Mouse (Mus musculus): ENCODE results near the gene Mb21d2. TPM values are rescaled to one million over a fixed set of nuclear protein-coding genes. Genes with fewer than 3 reads are reported as not detected.

Mb21d2 gene
- total RNA-seq (2021): 10 to 100 TPM; 11.4 to 12.5 TPM
- long read RNA-seq, experiment 1, transcript Mb21d2-201 (2 exons, 3,055 nt): major isoform, 9 of 13 reads
- long read RNA-seq, experiment 1, partial matches to known transcripts: 0 of 13 reads
- long read RNA-seq, experiment 1, other reads (novel, unspliced or antisense): 4 of 13 reads
- long read RNA-seq, experiment 2, transcript Mb21d2-201 (2 exons, 3,055 nt): major isoform, 12 of 15 reads
- long read RNA-seq, experiment 2, partial matches to known transcripts: 0 of 15 reads
- long read RNA-seq, experiment 2, other reads (novel, unspliced or antisense): 3 of 15 reads

GRCm38 (mm10) chr16:28928815-28929685 is at the start of gene Mb21d2:
TSS of gene Mb21d2 (minus strand) at chr16:28929673.
- DNase-seq (ENCODE audit: low spot score in 2 of 2): peak; percentile 43 to 58

GRCm38 (mm10) chr16:28966236-28966635 is 36.8 kb upstream of the Mb21d2 start:
- no peak for DNase-seq (ENCODE audit: low spot score in 2 of 2)

DNA sequence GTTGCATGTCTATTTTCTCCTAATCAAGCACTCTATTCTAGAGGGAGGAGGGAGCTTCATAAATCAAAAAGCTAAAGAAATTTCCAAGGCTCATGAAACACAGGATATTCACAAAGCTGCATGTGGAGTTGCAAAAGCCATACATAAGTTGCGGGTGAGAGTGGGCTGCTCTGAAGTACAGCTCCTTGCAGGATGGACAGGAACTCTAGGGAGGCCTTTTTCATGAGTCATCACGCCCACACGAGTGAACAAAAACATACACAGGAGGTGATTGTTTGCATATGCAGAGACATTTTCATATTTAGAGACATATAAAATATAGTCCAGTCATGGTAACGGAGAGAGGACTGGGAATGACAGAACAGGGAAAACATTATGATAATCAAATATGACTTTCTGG is 34.6 kb upstream of the Mb21d2 start:
- DNase-seq (ENCODE audit: low spot score in 2 of 2): no peak

GRCm38 (mm10) chr16:28962987-28963386 is 33.5 kb upstream of the Mb21d2 start:
- no peak for DNase-seq (ENCODE audit: low spot score in 2 of 2)

DNA sequence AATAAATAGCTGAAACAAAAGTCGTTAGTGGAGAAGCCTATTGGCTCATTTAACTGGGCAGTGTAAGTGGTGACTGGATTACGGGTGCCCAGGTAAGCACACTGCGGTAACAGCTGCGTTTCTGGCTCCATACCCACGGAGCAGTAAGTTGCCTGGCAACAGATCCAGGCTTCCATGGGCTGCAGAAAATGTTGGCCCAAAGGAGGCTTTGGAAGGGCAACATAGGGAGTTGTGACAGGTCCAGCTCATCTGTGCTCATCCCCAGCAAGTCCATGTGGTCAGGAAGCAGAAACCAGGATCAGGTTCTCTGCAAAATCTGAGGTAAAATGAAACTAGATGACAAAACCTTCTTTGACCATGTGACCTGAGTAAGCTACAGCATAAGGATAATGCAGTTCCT is 20.3 kb upstream of the Mb21d2 start:
- DNase-seq (ENCODE audit: low spot score in 2 of 2): no peak

- no peak for DNase-seq (ENCODE audit: low spot score in 2 of 2)
Observed at GRCm38 (mm10) chr16:28943254-28943653, 13.8 kb upstream of the Mb21d2 start.

GRCm38 (mm10) chr16:28936181-28936792 is 6.8 kb upstream of the Mb21d2 start:
- DNase-seq (ENCODE audit: low spot score in 2 of 2): no peak

- DNase-seq (ENCODE audit: low spot score in 2 of 2): no peak
Observed at GRCm38 (mm10) chr16:28935701-28936100, 6.2 kb upstream of the Mb21d2 start.

DNA sequence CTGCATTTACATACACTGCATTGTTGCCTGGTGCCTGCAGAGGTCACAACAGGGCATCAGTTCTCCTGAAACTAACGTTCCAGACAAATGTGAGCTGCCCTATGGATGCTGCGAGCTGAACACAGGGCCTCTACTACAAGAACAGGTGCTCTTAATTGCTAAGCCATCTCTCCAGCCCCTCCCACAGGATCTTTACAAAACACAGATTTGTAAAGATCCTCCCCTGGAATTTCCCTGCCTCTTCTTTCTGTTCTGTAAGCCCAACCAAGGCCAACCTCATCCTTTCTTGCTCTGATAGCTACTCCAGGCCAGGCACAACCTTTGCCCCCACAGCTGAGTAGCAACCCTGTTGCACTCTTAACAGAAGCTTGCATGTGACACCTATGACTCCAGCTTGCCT is 1.7 kb upstream of the Mb21d2 start:
- DNase-seq (ENCODE audit: low spot score in 2 of 2): no peak

DNA sequence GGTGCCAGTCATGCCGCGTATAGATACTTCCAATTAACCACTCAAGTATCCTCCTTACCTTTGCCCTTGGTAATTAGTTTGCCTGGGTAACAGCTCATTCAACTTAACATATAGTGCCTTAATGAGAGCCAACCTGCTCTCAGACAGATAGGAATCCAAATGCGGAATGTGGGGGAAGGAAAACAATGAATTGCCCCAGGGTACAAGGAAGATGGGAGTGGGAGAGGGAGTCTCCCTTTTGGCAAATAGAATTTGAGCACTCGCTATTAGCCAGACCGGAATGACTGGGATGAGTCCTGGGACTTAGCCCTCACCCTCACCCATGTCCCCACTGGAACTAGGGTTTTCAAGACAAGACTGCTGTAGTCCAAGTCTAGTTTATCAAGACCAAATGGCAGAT is 953 bp upstream of the Mb21d2 start:
- DNase-seq (ENCODE audit: low spot score in 2 of 2): no peak

DNA sequence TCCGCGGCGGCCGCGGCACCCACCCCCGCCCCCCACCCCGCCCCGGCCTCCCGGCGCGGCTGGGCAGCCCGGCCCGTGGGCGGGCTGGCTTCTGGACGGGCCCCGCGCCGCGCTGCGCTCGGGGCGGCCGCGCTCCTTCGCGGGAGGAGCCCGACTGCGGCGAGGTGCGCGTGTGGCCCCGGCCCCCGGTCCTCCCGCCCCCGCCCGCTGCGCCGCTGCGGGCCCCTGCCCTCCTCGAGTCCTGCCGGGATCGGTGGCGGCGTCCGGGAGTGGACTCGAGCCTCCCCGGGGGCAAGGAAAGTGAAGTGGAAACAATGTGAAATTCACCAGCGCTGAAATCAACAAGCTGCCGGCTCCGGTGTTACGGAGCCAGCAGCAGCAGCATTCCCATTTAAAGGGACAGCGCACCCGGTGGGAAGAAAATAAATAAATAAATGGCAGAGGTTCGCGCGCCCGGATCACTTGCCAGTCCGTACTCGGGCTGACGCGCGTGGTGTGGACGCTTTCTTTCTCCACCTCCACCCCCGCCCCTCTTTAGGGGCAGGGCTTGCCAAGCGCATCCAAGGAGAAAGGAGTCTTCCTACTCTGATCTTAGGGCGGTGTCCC is 316 bp upstream of the Mb21d2 start:
- peak; percentile 30 to 52 for DNase-seq (ENCODE audit: low spot score in 2 of 2)

GRCm38 (mm10) chr16:28928466-28928814 is 1.0 kb downstream of the Mb21d2 start:
- peak in 1 of 2 experiments; percentile 40 for DNase-seq (ENCODE audit: low spot score in 2 of 2)

- no peak for DNase-seq (ENCODE audit: low spot score in 2 of 2)
Observed at GRCm38 (mm10) chr16:28927381-28927780, 2.1 kb downstream of the Mb21d2 start.

DNA sequence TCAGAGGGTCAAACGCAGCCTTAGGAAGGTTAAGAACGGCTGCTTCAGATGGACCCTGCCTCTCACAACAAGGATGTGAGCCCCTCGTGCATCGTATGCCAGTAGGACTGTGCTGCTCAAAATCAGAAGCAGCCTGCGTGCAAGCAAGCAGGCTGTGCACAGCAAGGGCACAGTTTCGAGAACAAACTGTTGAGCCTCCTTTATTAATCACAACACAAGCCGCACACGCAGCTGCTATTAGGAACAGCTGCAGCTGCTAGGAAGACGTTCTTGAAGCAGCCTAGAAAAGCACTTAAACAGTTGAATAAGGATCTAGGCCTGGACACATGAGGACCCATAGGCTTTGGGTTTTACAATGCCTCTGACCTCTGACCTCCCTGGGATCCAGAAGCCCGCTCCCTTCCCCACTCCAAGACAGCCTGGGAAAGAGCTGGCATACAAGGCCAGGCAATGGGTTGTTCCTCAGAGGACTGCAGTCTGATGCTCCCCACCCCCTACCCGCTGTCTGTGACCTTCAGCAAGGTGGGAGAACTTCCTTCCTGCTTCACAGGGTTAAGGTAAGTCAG is 10.1 kb downstream of the Mb21d2 start:
- DNase-seq (ENCODE audit: low spot score in 2 of 2): no peak

DNA sequence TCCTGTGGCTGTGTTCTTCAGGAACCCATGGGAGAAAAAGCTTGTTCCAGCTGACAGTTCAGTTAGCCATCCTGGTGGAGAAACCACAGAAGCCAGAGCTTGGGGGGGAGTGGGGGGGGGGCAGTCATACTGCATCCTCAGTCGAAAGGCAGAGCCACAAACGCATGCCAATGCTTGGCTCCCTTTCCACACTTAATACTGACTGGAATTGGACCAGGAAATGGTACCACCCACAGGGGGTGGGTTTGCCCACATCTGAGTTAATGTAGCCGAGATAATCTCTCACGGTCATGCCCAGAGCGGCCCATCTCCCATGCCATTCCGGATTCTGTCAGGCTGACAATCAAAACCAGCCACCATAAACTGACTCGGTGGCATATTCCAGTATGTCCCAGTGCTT is 14.1 kb downstream of the Mb21d2 start:
- DNase-seq (ENCODE audit: low spot score in 2 of 2): no peak

DNA sequence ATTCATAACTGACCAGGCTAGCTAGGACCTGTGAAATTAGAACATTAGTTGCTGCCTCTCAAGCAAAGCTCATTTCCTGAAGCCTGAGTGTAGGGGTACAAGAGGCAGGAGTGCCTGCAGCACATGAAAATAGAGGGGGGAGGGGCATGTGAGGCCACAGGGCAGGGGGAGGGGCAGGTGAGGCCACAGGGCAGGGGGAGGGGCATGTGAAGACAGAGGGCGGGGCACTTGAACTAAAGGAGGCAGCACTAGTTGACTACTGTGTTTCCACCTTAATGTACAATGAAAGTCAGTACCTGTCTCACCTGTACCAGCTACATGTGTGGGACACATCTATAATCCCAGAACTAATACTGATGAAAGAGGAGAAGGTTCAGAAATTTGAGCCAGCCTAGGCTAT is 14.8 kb downstream of the Mb21d2 start:
- DNase-seq (ENCODE audit: low spot score in 2 of 2): no peak

DNA sequence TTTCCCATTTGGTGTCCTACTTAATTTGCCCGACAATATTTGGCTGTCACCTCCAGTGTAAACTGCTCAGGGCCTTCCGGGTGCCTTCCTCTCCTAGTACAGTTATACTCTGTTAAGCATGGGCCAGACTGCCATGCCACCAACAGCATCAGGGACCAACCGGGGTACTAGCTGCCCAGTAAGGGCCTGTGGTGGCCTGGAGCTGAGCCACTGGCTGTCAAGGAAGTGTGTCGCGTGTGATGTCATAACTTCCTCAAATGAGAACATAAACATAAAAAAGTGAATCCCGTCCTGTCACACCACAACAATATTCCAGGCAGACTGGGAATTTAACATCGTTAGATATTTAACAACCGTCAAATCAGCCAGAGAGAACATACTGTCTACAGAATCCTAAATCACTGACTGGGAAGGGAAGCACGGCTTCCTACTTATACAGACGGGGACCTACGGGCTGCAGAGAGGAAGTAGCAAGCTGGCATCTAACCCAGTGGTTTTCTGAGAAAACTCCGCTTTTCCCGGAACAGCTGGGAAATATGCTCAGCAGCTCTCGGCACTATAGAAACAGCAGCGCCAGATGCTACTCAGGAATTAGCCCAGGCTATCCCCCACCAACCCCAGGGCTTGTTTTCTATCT is 17.9 kb downstream of the Mb21d2 start:
- DNase-seq (ENCODE audit: low spot score in 2 of 2): no peak

DNA sequence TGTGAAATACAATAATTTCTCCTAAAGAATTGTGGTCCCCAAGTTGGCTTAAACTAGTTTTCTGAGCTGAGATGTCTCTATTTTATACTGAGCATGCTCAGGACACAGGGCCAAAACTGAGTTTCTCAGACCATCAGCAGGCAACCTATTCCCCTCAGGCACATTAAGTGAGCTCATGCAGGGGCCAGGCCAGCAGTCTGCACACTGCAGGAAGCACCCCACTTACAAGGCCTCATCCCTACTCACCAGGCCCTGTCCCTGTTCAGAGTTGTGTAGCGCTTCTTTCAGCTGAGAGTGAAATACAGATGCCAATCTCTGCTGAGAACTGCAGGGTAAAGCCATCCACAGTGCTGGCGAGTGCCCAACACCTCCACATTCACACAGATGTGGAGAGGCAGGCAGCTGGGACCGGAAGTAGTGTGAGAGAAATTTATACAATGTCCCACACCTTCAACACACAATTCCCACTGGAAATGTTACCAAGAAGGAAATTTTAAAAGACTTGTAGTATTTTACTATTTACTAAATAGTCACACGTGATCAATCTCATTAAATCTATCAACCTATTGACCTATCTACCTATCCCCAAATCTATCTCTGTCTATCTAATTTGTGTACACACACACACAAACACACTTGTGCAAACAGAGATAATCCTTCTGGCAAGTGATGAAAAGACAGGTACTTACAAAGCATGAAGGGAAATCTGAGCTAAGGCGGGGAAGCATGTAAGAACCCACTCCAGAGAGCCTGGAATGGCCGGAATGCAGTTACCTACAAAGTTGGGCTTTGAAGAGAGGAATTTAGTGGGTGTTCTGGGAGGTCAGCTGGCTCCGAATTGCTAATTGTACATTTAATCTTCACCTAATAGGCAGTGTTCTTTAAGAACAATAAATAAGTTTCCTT is 22.9 kb downstream of the Mb21d2 start:
- peak in 1 of 2 experiments; percentile 27 for DNase-seq (ENCODE audit: low spot score in 2 of 2)

GRCm38 (mm10) chr16:28905567-28906289 is 23.7 kb downstream of the Mb21d2 start:
- DNase-seq (ENCODE audit: low spot score in 2 of 2): no peak
